Mouse (Mus musculus) lung, embryonic 15.5 days (tissue): ENCODE measurements around the gene Yipf4. TPM values are rescaled to one million over a fixed set of nuclear protein-coding genes. Genes with fewer than 3 reads are reported as not detected.
A peak's percentile ranks its signal among the peaks of the same experiment; 100 is the strongest.

Experiments
- ATAC-seq: fragments of 200-750 bp; cut with Nextera tagmentation; 2 replicates; pipeline ENCODE4 v1.8.0; 2017; ENCODE audit warnings: moderate number of reproducible peaks, borderline replicate concordance; ENCODE audit not compliant: low FRiP score, low TSS enrichment; ENCODE audit errors: extremely low read depth
- H3K27ac ChIP-seq: fragments of 300-500 bp; sonication (generic); 2 replicates; pipeline ENCODE4 v1.5.1; 2015; ENCODE audit warnings: moderate library complexity, mild to moderate bottlenecking, inconsistent platforms
- H3K27me3 ChIP-seq: fragments of 300-500 bp; sonication (generic); 2 replicates; pipeline ENCODE4 v1.6.1; 2015; ENCODE audit warnings: inconsistent platforms
- H3K36me3 ChIP-seq: fragments of 300-500 bp; sonication (generic); 2 replicates; pipeline ENCODE4 v1.6.1; 2015; ENCODE audit warnings: inconsistent platforms
- H3K4me1 ChIP-seq: fragments of 300-500 bp; sonication (generic); 2 replicates; pipeline ENCODE4 v1.6.1; 2015; ENCODE audit warnings: inconsistent platforms
- H3K4me2 ChIP-seq: fragments of 300-500 bp; sonication (generic); 2 replicates; pipeline ENCODE4 v1.6.1; 2015; ENCODE audit warnings: inconsistent platforms, mild to moderate bottlenecking, moderate library complexity
- H3K4me3 ChIP-seq: fragments of 300-500 bp; sonication (generic); 2 replicates; pipeline ENCODE4 v1.5.1; 2015; ENCODE audit warnings: mild to moderate bottlenecking, inconsistent platforms
- H3K9ac ChIP-seq: fragments of 300-500 bp; sonication (generic); 2 replicates; pipeline ENCODE4 v1.6.1; 2015; ENCODE audit warnings: inconsistent platforms
- H3K9me3 ChIP-seq: fragments of 300-500 bp; sonication (generic); 2 replicates; pipeline ENCODE4 v1.6.1; 2016; ENCODE audit warnings: inconsistent platforms
- WGBS: fragments of 180-500 bp; shearing (Covaris S2); methylation state at CpG from one replicate; pipeline ENCODE4 v1.1.7; 2015; 5-methylcytosine and 5-hydroxymethylcytosine counted together
- polyA plus RNA-seq: library from polyadenylated mRNA; unstranded; fragments of >200 nt; fragmentation: Nextera tagmentation; extraction: Ambion mirVana; gene quantifications from 2 replicates; pipeline ENCODE4 v1.2.1, GENCODE M21; 2015

Yipf4 gene
- polyA plus RNA-seq, 1 experiment from 2014 or later, result 66.7 TPM

GRCm38 (mm10) chr17:74480361-74481069, 8.8 kb upstream of the Yipf4 start:
- H3K27me3 ChIP-seq, result no peaks in the 10 kb centered on the region
- ATAC-seq, result no peak

GRCm38 (mm10) chr17:74489901-74490220, 568 bp downstream of the Yipf4 start:
- WGBS, result under 1% methylated on average over 12 of the region's 12 CpGs
- Histone ChIP-seq H3K4me3 (peak overlapping the region; percentile 83), H3K4me1 (peaks cover 6% of the 10 kb centered on the region; the same call in 1 of the 2 replicates), H3K27ac (peak overlapping the region; percentile 84), H3K9ac (peak overlapping the region; percentile 81), H3K9me3 (no peaks in the 10 kb centered on the region), H3K36me3 (peaks cover 28% of the 10 kb centered on the region), H3K4me2 (peak overlapping the region; percentile 64), H3K27me3 (no peaks in the 10 kb centered on the region)
- ATAC-seq, result no peak

More at GRCm38 (mm10) chr17:74480361-74481069, 8.8 kb upstream of the Yipf4 start:
- Histone ChIP-seq H3K9me3 (no peaks in the 10 kb centered on the region), H3K4me3 (no peak overlapping the region), H3K4me1 (no peaks in the 10 kb centered on the region), H3K4me2 (no peak overlapping the region), H3K9ac (no peak overlapping the region), H3K27ac (no peak overlapping the region), H3K36me3 (no peaks in the 10 kb centered on the region)
- 82% methylated on average over 14 of the region's 14 CpGs for WGBS

GRCm38 (mm10) chr17:74491565-74491964, 2.3 kb downstream of the Yipf4 start:
- H3K27ac ChIP-seq, result no peak overlapping the region

GRCm38 (mm10) chr17:74500204-74500603, 10.9 kb downstream of the Yipf4 start:
- H3K27ac ChIP-seq, result no peak overlapping the region
- no peak for ATAC-seq
- WGBS, result 84% methylated on average over 4 of the region's 4 CpGs

More at GRCm38 (mm10) chr17:74491565-74491964, 2.3 kb downstream of the Yipf4 start:
- Histone ChIP-seq H3K4me1 (peaks cover 6% of the 10 kb centered on the region; the same call in 1 of the 2 replicates), H3K27me3 (no peaks in the 10 kb centered on the region), H3K9me3 (no peaks in the 10 kb centered on the region), H3K4me2 (no peak overlapping the region), H3K9ac (no peak overlapping the region), H3K4me3 (no peak overlapping the region), H3K36me3 (peaks cover 40% of the 10 kb centered on the region)
- no peak for ATAC-seq
- WGBS, result 88% methylated on average over 3 of the region's 3 CpGs

GRCm38 (mm10) chr17:74501085-74501484, 11.8 kb downstream of the Yipf4 start:
- Histone ChIP-seq H3K27ac (no peak overlapping the region), H3K9me3 (no peaks in the 10 kb centered on the region), H3K4me2 (no peak overlapping the region), H3K27me3 (no peaks in the 10 kb centered on the region), H3K9ac (no peak overlapping the region), H3K36me3 (peaks cover 32% of the 10 kb centered on the region), H3K4me3 (no peak overlapping the region), H3K4me1 (no peaks in the 10 kb centered on the region)
- no peak for ATAC-seq

More at GRCm38 (mm10) chr17:74500204-74500603, 10.9 kb downstream of the Yipf4 start:
- no peaks in the 10 kb centered on the region for H3K4me1 ChIP-seq
- H3K4me3 ChIP-seq, result no peak overlapping the region
- H3K9me3 ChIP-seq, result no peaks in the 10 kb centered on the region
- no peaks in the 10 kb centered on the region for H3K27me3 ChIP-seq
- H3K9ac ChIP-seq, result no peak overlapping the region
- peaks cover 40% of the 10 kb centered on the region for H3K36me3 ChIP-seq
- H3K4me2 ChIP-seq, result no peak overlapping the region

- H3K4me1 ChIP-seq, result no peaks in the 10 kb centered on the region
- no peaks in the 10 kb centered on the region for H3K9me3 ChIP-seq
- 61% methylated on average over 2 of the region's 2 CpGs for WGBS
- H3K27ac ChIP-seq, result no peak overlapping the region
- H3K9ac ChIP-seq, result no peak overlapping the region
- no peak overlapping the region for H3K4me2 ChIP-seq
- ATAC-seq, result no peak
- no peak overlapping the region for H3K4me3 ChIP-seq
- no peaks in the 10 kb centered on the region for H3K36me3 ChIP-seq
- H3K27me3 ChIP-seq, result no peaks in the 10 kb centered on the region
Observed at GRCm38 (mm10) chr17:74507934-74508333, 18.6 kb downstream of the Yipf4 start.

GRCm38 (mm10) chr17:74508600-74508999, 19.3 kb downstream of the Yipf4 start:
- H3K27ac ChIP-seq, result no peak overlapping the region
- no peak overlapping the region for H3K4me2 ChIP-seq
- H3K9ac ChIP-seq, result no peak overlapping the region
- H3K36me3 ChIP-seq, result no peaks in the 10 kb centered on the region
- no peaks in the 10 kb centered on the region for H3K27me3 ChIP-seq
- 91% methylated on average over 3 of the region's 3 CpGs for WGBS
- H3K4me1 ChIP-seq, result no peaks in the 10 kb centered on the region
- no peak overlapping the region for H3K4me3 ChIP-seq
- ATAC-seq, result no peak
- no peaks in the 10 kb centered on the region for H3K9me3 ChIP-seq

- Histone ChIP-seq H3K9me3 (no peaks in the 10 kb centered on the region), H3K27me3 (no peaks in the 10 kb centered on the region), H3K4me3 (no peak overlapping the region), H3K27ac (no peak overlapping the region), H3K4me1 (no peaks in the 10 kb centered on the region), H3K9ac (no peak overlapping the region), H3K36me3 (no peaks in the 10 kb centered on the region), H3K4me2 (no peak overlapping the region)
- WGBS, result 73% methylated on average over 2 of the region's 2 CpGs
- ATAC-seq, result no peak
Observed at GRCm38 (mm10) chr17:74512308-74512707, 23.0 kb downstream of the Yipf4 start.

GRCm38 (mm10) chr17:74522797-74523723, 33.8 kb downstream of the Yipf4 start:
- Histone ChIP-seq H3K27me3 (no peaks in the 10 kb centered on the region), H3K4me3 (no peak overlapping the region), H3K27ac (no peak overlapping the region), H3K9ac (no peak overlapping the region), H3K4me1 (peaks cover 10% of the 10 kb centered on the region), H3K36me3 (no peaks in the 10 kb centered on the region), H3K9me3 (no peaks in the 10 kb centered on the region), H3K4me2 (no peak overlapping the region)
- no peak for ATAC-seq
- WGBS, result 80% methylated on average over 8 of the region's 8 CpGs

GRCm38 (mm10) chr17:74526117-74526516, 36.8 kb downstream of the Yipf4 start:
- no peak overlapping the region for H3K4me3 ChIP-seq
- peaks cover 23% of the 10 kb centered on the region for H3K4me1 ChIP-seq
- no peaks in the 10 kb centered on the region for H3K27me3 ChIP-seq
- H3K9me3 ChIP-seq, result no peaks in the 10 kb centered on the region
- H3K36me3 ChIP-seq, result no peaks in the 10 kb centered on the region
- no peak overlapping the region for H3K4me2 ChIP-seq
- H3K27ac ChIP-seq, result no peak overlapping the region
- ATAC-seq, result no peak
- WGBS, result 88% methylated on average over 2 of the region's 2 CpGs
- no peak overlapping the region for H3K9ac ChIP-seq

- 88% methylated on average over 9 of the region's 9 CpGs for WGBS
- Histone ChIP-seq H3K4me3 (peak overlapping the region; percentile 40), H3K9ac (peak overlapping the region; percentile 47), H3K27me3 (no peaks in the 10 kb centered on the region), H3K9me3 (no peaks in the 10 kb centered on the region), H3K4me2 (peak overlapping the region; percentile 62), H3K4me1 (peaks cover 23% of the 10 kb centered on the region), H3K27ac (peak overlapping the region; percentile 98), H3K36me3 (no peaks in the 10 kb centered on the region)
- no peak for ATAC-seq
Observed at GRCm38 (mm10) chr17:74526806-74527653, 37.7 kb downstream of the Yipf4 start.
